13 mouse cellular contexts compared by ENCODE assay signal in the genomic region with DNA sequence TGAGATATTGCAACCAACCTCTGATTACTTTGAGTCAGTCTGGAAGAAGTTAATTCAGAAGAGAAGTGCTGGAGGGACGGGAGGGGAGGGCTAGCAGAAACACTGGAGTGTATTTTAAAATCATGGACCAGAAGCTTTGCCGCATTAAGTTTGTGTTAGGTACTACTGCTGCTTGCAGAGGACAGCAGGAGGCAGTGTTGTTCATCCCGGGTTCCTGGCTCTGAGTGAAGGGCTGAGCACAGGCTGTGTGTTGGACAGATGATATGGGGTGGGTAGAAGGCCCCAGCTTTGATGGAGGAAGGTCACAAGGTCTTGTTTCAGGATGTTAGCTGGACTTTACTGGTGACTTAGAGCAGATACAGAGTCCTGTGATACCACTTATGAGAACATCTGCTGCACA.
DNase-seq lines count a peak whose midpoint lies in the region; ATAC-seq and TF ChIP-seq lines count a peak whose summit lies in the region.
"Had no signal": no experiment of that assay in that cellular context is flagged by ENCODE, and none has a peak within 500 bp of the region (broad histone marks: within the 10 kb centered on the region; RNA-seq: fewer than 3 reads in every experiment).

No protein-coding gene starts in this region.

- no peak overlapping the region for H3K27ac ChIP-seq in hindbrain, embryonic 10.5 days
- no peak overlapping the region for H3K27ac ChIP-seq in hindbrain, embryonic 12.5 days
- no peak overlapping the region for H3K27ac ChIP-seq in midbrain, postnatal 0 days (ENCODE audit: low read depth, low read length)
- H3K27ac ChIP-seq in midbrain, embryonic 13.5 days, result no peak overlapping the region
- H3K27ac ChIP-seq: limb, embryonic 12.5 days had no signal

- H3K4me3 ChIP-seq in hindbrain, embryonic 10.5 days, result no peak overlapping the region
- no peak overlapping the region for H3K4me3 ChIP-seq in hindbrain, embryonic 12.5 days
- no peak overlapping the region for H3K4me3 ChIP-seq in midbrain, postnatal 0 days (ENCODE audit: low read depth, low read length)
- H3K4me3 ChIP-seq in midbrain, embryonic 13.5 days (replicated peaks), result no peak overlapping the region
- H3K4me3 ChIP-seq: erythroblast, embryonic 14.5 days; limb, embryonic 12.5 days had no signal

- peak; percentile 51 for TF ChIP-seq CTCF in midbrain, postnatal 0 days (IDR thresholded peaks at IDR 0.05)

- H3K9me3 ChIP-seq in hindbrain, embryonic 10.5 days, result no peaks in the 10 kb centered on the region
- H3K9me3 ChIP-seq in hindbrain, embryonic 12.5 days (replicated peaks), result no peaks in the 10 kb centered on the region
- H3K9me3 ChIP-seq in midbrain, postnatal 0 days (ENCODE audit: low read length), result no peaks in the 10 kb centered on the region
- no peaks in the 10 kb centered on the region for H3K9me3 ChIP-seq in midbrain, embryonic 13.5 days
- H3K9me3 ChIP-seq: limb, embryonic 12.5 days had no signal

- H3K4me2 ChIP-seq in hindbrain, embryonic 12.5 days (replicated peaks), result no peak overlapping the region
- H3K4me2 ChIP-seq in midbrain, postnatal 0 days (ENCODE audit: low read depth, low read length, poor library complexity, severe bottlenecking), result no peak overlapping the region
- no peak overlapping the region for H3K4me2 ChIP-seq in midbrain, embryonic 13.5 days (replicated peaks)
- H3K4me2 ChIP-seq: limb, embryonic 12.5 days had no signal

- no peak for ATAC-seq in hindbrain, embryonic 12.5 days (ENCODE audit: low FRiP score)
- ATAC-seq in midbrain, postnatal 0 days (ENCODE audit: low FRiP score), result no peak
- ATAC-seq in midbrain, embryonic 13.5 days, result no peak
- ATAC-seq: intestine, embryonic 16.5 days had no signal

- peaks cover 4% of the 10 kb centered on the region; the same call in 1 of the 2 replicates for H3K27me3 ChIP-seq in hindbrain, embryonic 10.5 days (ENCODE audit: insufficient read depth, poor library complexity, severe bottlenecking)
- no peaks in the 10 kb centered on the region for H3K27me3 ChIP-seq in hindbrain, embryonic 12.5 days
- no peaks in the 10 kb centered on the region for H3K27me3 ChIP-seq in midbrain, postnatal 0 days (ENCODE audit: insufficient read depth, low read length)
- 0 out of 2 replicates have a peak, but pooled peaks cover under 1% of the 10 kb centered on the region for H3K27me3 ChIP-seq in midbrain, embryonic 13.5 days

- 57% methylated on average over 3 of the region's 3 CpGs for WGBS in hindbrain, embryonic 10.5 days
- 50% methylated on average over 3 of the region's 3 CpGs for WGBS in hindbrain, embryonic 12.5 days
- WGBS in midbrain, postnatal 0 days, result 64% methylated on average over 3 of the region's 3 CpGs
- WGBS in midbrain, embryonic 13.5 days, result 57% methylated on average over 3 of the region's 3 CpGs

- peak; percentile 43 for DNase-seq in hindbrain, embryonic 10.5 days (ENCODE audit: low spot score)
- DNase-seq in midbrain, postnatal 0 days (ENCODE audit: low spot score), result no peak
- DNase-seq in embryo, embryonic 9.5 days (ENCODE audit: extremely low spot score), result peak; percentile 59
- DNase-seq in thymus, postnatal 4 days, result peak; percentile 68
- no peak for DNase-seq in cerebellum, adult 18-20 months
- no peak for DNase-seq in layer of hippocampus, postnatal 14 days (ENCODE audit: low spot score in 2 of 2)
- DNase-seq: heart, adult 11 months; midbrain, embryonic 14.5 days had no signal

- peaks cover 55% of the 10 kb centered on the region for H3K4me1 ChIP-seq in hindbrain, embryonic 10.5 days (replicated peaks)
- H3K4me1 ChIP-seq in hindbrain, embryonic 12.5 days, result peaks cover 25% of the 10 kb centered on the region
- no peaks in the 10 kb centered on the region; the same call in 1 of the 2 replicates for H3K4me1 ChIP-seq in midbrain, postnatal 0 days (ENCODE audit: insufficient read depth, low read length)
- peaks cover 22% of the 10 kb centered on the region for H3K4me1 ChIP-seq in midbrain, embryonic 13.5 days (replicated peaks)

- H3K36me3 ChIP-seq in hindbrain, embryonic 10.5 days, result no peaks in the 10 kb centered on the region
- no peaks in the 10 kb centered on the region for H3K36me3 ChIP-seq in hindbrain, embryonic 12.5 days
- no peaks in the 10 kb centered on the region for H3K36me3 ChIP-seq in midbrain, postnatal 0 days (ENCODE audit: insufficient read depth, low read length)
- H3K36me3 ChIP-seq in midbrain, embryonic 13.5 days, result no peaks in the 10 kb centered on the region
- H3K36me3 ChIP-seq: limb, embryonic 12.5 days had no signal

- no peak overlapping the region for H3K9ac ChIP-seq in hindbrain, embryonic 12.5 days
- no peak overlapping the region for H3K9ac ChIP-seq in midbrain, postnatal 0 days (replicated peaks; ENCODE audit: low read length, poor library complexity, severe bottlenecking)
- H3K9ac ChIP-seq in midbrain, embryonic 13.5 days (replicated peaks), result no peak overlapping the region
- H3K9ac ChIP-seq: limb, embryonic 12.5 days had no signal

Comparison
In these comparisons a context has a peak if more than half of its experiments do, and no peak if none do; other contexts are left out.
1. DNase-seq: peak in hindbrain, embryonic 10.5 days (single experiment), embryo, embryonic 9.5 days (single experiment) and thymus, postnatal 4 days (single experiment); none in midbrain, postnatal 0 days (single experiment), cerebellum, adult 18-20 months (0 of 2) and layer of hippocampus, postnatal 14 days (0 of 2).